Mouse (Mus musculus): ENCODE measurements at regions not wholly inside any gene's neighbourhood (a gene's known extent, or its start where the extent isn't known, plus 50 kb on each side); places are given as distances from the start of the nearest gene placed in this dataset.
"Not testable (repeated sequence)": the region's sequence is repeated elsewhere in the genome, so short reads cannot be mapped to it uniquely, and the experiment has no call there.

- DNase-seq (ENCODE audit: low spot score in 2 of 2): peak; percentile 63 to 83
These were observed 74.1 kb upstream of the Diaph3 start for GRCm38 (mm10) chr14:87215099-87215498.

DNA sequence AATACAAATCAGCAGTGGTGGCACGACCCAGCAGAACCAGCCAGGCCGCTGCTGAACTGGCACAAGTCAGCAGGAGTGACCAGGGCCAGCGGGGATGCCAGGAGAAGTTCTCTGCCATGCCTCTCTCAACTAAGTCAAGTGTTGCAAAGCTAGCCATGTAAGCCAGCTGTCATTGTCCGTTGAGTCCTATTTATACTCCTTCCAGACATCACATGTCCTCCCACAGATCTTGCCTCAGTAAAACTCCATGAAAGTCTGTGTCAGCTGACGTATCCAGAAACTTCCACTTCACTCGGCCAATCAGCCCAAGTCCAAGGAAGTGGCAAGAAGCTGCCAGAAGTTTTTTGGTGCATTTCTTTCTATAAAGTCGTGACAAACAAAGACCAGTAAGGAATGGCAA, 76.0 kb upstream of the Diaph3 start:
- DNase-seq (ENCODE audit: low spot score in 2 of 2): no peak

GRCm38 (mm10) chr14:87219975-87220374, 78.9 kb upstream of the Diaph3 start:
- DNase-seq (ENCODE audit: low spot score in 2 of 2): no peak

- no peak for DNase-seq (ENCODE audit: low spot score in 2 of 2)
These were observed 83.8 kb upstream of the Diaph3 start for GRCm38 (mm10) chr14:87224870-87225269.

GRCm38 (mm10) chr14:87249258-87249657, 108.2 kb upstream of the Diaph3 start:
- DNase-seq (ENCODE audit: low spot score in 2 of 2): no peak

DNA sequence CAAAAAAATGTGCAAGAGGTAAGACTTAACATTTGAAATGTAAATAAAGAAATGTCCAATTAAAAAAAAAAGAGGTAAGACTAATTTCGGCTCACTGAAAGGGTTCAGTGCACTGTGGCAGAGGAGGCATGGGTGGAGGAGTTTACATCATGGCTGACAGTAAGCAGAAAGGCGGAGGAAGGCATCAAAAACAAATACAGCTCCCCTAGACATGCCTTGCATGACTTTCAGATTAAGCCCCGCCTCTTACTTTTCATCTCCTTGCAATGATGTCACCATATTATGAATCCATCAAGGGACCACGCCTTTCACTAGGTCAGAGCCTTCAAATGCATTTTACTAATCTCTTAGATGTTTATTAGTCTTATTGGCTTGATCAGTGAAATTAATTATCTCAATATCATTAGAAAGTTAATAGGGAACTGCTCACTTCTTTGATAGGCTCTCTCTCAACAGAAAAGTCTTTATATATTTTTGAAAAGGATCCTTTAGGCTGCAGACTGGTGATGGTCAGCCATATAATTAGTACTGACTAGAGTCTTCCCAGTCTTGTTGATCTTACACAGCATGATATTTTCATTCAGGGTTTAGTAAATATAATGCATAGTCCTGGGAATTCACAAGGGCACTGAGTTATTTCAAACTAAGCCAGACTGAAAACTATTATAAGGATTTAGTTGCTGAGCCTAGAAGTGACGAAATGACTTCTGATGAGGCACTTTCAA, 114.6 kb upstream of the Diaph3 start:
- no peak for DNase-seq (ENCODE audit: low spot score in 2 of 2)

DNA sequence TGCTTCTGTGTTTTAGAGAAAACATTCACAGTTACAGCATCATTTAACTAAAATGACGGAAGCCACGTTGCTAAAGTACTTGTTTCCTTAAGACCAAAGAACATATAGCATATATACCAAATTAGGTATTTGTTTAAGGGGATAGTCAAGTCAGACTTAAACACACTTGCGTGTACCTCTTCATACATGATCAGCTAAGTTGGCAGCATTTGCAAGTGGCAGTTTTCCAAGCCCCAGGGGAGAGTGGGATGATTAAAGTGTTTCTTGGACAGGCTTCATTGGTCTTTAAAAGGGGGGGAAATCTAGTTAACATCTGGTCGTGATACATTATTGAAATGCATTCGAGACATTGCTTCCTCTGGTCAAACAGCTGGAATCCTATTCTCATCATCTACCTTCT, 120.7 kb upstream of the Diaph3 start:
- no peak for DNase-seq (ENCODE audit: low spot score in 2 of 2)

DNA sequence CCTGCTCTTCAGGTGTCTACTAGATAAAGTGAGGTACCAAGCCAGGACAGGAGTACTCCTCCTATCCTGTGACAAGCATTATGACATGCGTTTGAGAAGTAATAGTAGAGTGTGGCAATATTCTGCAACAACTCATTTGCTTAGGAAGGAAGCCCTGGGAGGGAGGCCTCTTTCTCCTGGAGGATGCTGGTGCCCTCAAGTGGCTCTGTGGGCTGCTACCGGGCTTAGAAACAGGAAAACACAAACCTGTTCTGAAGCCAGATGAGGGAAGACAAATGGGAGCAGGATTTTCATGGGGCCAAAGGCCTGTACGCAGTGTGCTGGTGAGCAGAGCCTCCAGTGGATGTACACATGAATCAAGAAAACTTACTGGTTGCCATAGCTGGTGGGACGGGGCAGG, 123.8 kb upstream of the Diaph3 start:
- DNase-seq (ENCODE audit: low spot score in 2 of 2): no peak

DNA sequence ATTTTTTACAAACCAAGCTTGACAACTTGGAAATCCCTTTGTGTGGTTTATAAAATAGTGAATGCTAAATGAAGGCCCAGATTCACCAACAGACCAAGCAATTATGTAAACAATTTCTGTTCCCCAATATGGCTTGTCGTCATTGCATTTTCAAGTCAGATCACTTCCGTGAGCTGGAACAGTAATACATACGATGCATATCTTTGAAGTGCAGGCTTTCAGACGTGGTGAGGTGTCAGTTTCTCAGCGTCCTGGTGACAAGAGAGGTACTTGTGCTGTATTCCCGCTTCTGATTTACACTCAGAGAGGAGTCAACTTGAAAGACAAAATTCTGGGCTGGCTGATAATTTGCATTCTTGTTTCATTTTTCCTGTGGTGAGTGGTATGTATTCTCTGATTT, 125.3 kb upstream of the Diaph3 start:
- no peak for DNase-seq (ENCODE audit: low spot score in 2 of 2)

DNA sequence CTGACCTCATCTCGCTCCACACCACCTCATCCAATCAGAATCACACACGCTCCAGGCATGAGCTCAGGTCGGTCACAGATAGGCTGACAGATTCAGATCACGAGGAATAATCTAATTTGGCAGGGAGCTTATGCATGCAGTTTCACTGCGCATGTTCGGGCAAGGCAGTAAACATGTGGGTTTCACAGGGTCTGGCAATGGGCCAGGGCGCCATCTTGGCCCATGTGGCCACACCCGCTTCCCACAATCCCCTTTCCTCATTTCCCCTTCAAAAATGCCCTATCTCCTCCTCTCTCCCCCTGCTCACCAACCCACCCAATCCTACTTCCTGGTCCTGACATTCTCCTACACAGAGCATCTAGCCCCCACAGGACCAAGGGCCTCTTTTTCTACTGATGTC, 127.2 kb upstream of the Tdrd3 start:
- DNase-seq (ENCODE audit: low spot score in 2 of 2): not testable (repeated sequence)

DNA sequence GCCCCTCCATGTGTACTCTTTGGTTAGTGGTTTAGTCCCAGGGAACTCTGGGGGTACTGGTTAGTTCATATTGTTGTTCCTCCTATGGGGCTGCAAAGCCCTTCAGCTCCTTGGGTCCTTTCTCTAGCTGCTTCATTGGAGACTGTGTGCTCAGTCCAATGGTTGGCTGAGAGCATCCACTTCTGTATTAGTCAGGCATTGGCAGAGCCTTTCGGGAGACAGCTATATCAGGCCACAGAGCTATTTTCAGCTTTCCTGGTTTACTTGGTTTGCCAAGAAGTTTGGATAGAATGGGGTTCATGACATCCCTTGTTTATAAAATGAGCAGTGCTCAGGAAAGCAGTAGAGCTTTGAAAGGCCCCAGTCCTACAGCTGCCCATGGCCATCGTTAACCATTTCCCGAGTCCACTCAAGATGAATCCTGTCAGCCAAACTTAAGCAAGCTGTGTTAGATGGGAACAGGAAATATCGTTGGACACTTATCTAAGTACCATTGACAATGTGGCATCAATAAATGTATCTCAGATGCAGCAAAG, 126.7 kb upstream of the Tdrd3 start:
- DNase-seq (ENCODE audit: low spot score in 2 of 2): no peak

GRCm38 (mm10) chr14:87295206-87295605, 121.2 kb upstream of the Tdrd3 start:
- no peak for DNase-seq (ENCODE audit: low spot score in 2 of 2)

DNA sequence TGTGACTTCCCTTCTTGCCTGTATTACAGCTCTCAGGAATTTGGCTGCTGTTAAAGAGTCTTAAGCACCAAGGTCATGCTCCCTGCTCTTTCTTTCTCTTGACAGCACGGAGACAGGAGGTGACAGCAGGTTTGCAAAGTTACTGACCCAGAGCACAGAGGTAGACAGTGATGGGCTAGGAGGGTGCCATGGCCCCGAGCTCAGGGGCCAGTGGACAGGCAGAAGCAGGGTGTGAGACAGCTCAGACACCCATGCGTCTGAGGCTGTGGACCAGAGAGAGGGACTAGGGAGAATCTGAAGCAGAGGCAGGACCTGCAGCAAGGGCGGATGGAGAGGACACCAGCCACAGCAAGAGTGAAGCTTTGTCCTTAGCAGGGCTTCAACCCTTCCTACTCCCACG, 119.3 kb upstream of the Tdrd3 start:
- no peak for DNase-seq (ENCODE audit: low spot score in 2 of 2)

DNA sequence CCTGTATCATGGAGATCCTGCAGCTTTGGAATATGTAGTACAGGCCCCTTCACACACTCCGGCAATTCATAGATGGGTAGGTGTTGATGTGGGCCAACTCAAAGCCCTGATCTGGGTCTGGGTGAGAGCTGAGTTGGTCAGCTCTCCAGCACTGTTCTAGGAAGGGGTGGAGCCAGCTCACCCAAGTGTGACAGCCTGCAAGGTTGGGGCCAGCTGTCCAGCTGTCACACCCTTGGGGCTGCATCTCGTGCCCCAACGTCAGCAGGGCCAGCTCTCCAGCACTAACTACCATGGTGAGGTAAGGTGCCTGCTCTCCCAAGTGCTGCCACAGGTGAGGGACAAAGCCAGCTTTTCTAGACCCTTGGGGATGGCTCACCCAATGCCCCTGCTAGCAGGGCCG, 115.6 kb upstream of the Tdrd3 start:
- DNase-seq (ENCODE audit: low spot score in 2 of 2): no peak

DNA sequence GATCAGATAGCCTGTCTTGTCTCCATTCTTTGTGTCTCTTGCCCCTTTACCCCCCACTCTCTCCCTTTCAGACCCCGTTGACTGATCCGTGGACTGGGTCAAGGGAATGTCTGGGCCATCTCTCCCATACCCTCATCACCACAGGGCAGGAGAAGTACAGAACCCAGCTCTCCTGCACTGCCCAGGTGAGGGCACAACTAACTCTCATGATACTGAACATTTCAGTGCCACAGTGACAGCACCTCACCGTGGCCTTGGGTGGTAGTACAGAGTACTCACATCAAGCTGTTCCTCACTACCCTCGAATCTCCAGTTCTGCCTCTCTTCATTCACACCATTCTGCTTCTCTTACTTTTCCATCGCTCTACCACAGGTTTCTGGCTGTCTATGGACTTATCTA, 114.9 kb upstream of the Tdrd3 start:
- no peak for DNase-seq (ENCODE audit: low spot score in 2 of 2)

GRCm38 (mm10) chr14:87305481-87305880, 111.0 kb upstream of the Tdrd3 start:
- no peak for DNase-seq (ENCODE audit: low spot score in 2 of 2)

DNA sequence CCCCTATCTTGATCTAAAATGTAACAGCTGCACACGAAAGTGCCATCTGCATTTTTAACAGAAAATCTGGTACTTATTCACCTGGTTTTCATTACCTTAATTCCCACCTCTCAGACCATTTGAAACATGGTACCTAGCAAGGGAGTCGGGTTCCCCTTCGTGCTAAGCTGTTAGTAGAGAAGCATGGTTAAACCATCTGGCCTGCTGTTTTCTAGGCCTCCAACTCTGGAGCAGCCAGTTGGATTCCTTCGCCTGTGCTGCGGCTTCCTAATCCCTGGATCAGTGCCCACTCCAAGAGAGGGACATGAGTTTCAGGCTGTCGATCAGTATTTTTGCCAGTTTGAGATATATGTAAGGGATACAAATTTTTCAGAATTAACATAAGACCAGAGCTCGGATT, 110.4 kb upstream of the Tdrd3 start:
- DNase-seq (ENCODE audit: low spot score in 2 of 2): no peak

DNA sequence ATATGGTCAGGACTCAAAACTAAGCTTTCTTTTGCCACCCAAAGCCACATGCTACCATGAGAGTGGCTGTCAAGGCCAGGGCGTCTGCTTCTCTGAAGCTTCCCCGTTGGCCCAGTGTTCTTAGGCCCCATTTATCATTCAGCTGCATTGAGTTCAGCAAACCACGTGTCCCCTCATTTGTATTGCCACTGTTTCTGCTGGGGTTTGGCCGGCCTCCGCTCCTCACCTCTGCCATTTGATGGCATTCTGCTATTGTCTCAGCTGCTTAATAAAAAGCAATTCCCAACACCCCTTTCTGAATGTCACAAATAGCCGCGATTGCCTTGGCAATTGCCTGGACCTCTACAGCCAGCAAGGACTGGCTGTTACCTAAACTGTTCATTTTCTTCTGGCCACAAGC, 108.4 kb upstream of the Tdrd3 start:
- DNase-seq (ENCODE audit: low spot score in 2 of 2): no peak

DNA sequence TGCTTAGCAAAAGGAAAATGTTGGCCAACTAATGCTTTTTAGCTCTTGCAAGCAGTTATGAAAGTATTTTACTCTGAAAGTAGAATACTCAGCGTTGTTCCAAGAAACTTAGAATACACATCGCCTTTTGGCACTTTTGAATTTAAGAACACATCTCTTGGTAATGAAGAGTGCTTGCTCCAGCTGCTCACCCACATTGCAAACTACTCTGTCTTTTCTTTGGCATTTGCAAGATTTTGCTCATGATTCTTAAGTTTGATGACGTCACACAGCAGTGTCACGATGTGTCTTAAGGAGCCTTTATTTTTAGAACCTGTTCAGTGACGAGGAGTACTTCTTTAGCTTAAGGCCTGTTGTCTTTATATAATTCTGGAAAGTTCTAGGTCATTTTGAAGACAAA, 104.1 kb upstream of the Tdrd3 start:
- no peak for DNase-seq (ENCODE audit: low spot score in 2 of 2)

DNA sequence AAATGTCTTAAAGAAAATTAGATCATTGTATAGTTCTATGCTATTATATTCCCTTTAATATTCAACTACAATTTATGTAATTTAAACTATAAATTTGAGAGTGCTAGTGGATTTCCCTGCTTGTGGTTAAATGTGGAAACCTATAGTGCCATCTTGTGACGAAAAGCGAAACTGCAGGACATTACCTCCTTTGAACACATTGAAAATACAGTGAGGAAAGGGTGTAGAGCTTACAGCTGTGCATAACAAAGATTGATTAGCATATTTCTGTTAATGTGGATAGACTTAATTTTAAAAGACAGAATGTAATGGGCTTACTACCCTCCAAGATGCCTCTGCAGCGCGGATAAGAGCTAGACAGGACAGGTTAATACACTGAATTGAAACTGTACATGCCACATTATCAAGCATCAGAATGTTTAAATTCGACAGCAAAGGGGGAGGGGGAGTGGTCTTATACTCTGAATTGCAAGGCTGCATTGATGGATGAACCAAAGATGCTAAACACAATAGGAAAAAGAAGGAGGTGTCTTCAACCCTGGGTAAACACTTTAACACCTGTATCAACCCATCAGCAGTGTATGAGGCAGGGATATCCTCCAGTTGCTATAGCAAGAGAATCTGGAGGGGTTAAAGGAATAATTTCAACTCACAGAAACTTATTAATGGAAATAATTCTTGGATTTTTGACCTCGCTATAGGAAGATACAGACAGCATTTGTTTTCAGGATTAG, 101.3 kb upstream of the Tdrd3 start:
- peak; percentile 49 to 78 for DNase-seq (ENCODE audit: low spot score in 2 of 2)

DNA sequence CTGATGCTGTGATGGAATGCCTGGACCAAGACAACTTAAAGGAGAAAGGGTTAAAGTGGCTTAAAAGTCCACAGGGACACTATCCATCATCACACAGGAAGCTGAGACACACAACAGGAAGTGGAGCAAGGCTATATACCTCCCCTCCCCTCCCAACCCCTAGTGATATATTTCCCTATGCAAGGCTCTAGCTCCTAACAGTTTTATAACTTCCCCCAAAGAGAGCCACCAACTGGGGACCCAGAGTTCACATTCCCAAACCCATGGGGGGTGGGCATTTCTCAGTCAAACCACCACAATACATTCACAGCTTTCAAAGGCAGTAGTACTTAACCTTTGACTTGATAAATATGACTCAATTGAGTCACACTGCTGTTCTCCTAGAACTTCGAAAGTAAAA, 88.6 kb upstream of the Tdrd3 start:
- DNase-seq (ENCODE audit: low spot score in 2 of 2): no peak

- DNase-seq (ENCODE audit: low spot score in 2 of 2): peak; percentile 6 to 15
These were observed 78.4 kb upstream of the Tdrd3 start for GRCm38 (mm10) chr14:87337950-87338526.

GRCm38 (mm10) chr14:87344540-87344939, 71.9 kb upstream of the Tdrd3 start:
- DNase-seq (ENCODE audit: low spot score in 2 of 2): no peak
